Mouse (Mus musculus): ENCODE measurements around the gene Dhrs13. TPM values are rescaled to one million over a fixed set of nuclear protein-coding genes. Genes with fewer than 3 reads are reported as not detected.

The Dhrs13 gene
- polyA plus RNA-seq (2015; fragmentation: Nextera tagmentation; extraction: Ambion mirVana): 10.8 and 11.3 TPM in 2 replicates

- peak within 1 kb of the TSS; percentile 83 for H3K27ac ChIP-seq (ENCODE audit: low read length)
- H3K9ac ChIP-seq (ENCODE audit: low read depth, low read length): peak within 1 kb of the TSS; percentile 84
- peak; percentile 95 for ATAC-seq (ENCODE audit: low read depth)
- H3K36me3 ChIP-seq (ENCODE audit: control insufficient read depth, insufficient read depth): peaks cover 34% of the 10 kb centered on the region
- peak within 1 kb of the TSS; percentile 99 for H3K4me2 ChIP-seq (ENCODE audit: low read depth, low read length)
- peaks cover 28% of the 10 kb centered on the region for H3K4me1 ChIP-seq (ENCODE audit: control insufficient read depth, low read depth, low read length)
- peak within 1 kb of the TSS; percentile 78 for H3K4me3 ChIP-seq (ENCODE audit: low read depth, low read length)
- under 1% methylated on average over 96 of the region's 96 CpGs for WGBS (ENCODE audit: insufficient replicate concordance)
- no peaks in the 10 kb centered on the region for H3K9me3 ChIP-seq (replicated peaks; ENCODE audit: control insufficient read depth, low read length)
- H3K27me3 ChIP-seq (ENCODE audit: control insufficient read depth, insufficient read depth, low read depth, low read length): no peaks in the 10 kb centered on the region
Measured at GRCm38 (mm10) chr11:78031947-78032808, at the start of gene Dhrs13. TSS of gene Dhrs13 (plus strand) at chr11:78032280.

GRCm38 (mm10) chr11:77982441-77982905 is 49.6 kb upstream of the Dhrs13 start, which contains the start of gene Phf12:
TSS of gene Phf12 (plus strand) at chr11:77982754.
- peak; percentile 88 for ATAC-seq (ENCODE audit: low read depth)
- peak within 1 kb of the TSS; percentile 90 for H3K4me2 ChIP-seq (ENCODE audit: low read depth, low read length)
- peaks cover 4% of the 10 kb centered on the region; the same call in 1 of the 2 replicates for H3K36me3 ChIP-seq (ENCODE audit: control insufficient read depth, insufficient read depth)

GRCm38 (mm10) chr11:77983191-77983936 is 48.7 kb upstream of the Dhrs13 start:
- no peak for ATAC-seq (ENCODE audit: low read depth)
- under 1% methylated on average over 32 of the region's 32 CpGs for WGBS (ENCODE audit: insufficient replicate concordance)
- peaks cover 5% of the 10 kb centered on the region for H3K36me3 ChIP-seq (ENCODE audit: control insufficient read depth, insufficient read depth)
- peak overlapping the region; percentile 84 for H3K4me2 ChIP-seq (ENCODE audit: low read depth, low read length)
- H3K27ac ChIP-seq (ENCODE audit: low read length): peak overlapping the region; percentile 87
- H3K9me3 ChIP-seq (replicated peaks; ENCODE audit: control insufficient read depth, low read length): no peaks in the 10 kb centered on the region
- H3K4me1 ChIP-seq (ENCODE audit: control insufficient read depth, low read depth, low read length): peaks cover 21% of the 10 kb centered on the region
- 0 out of 2 replicates have a peak, but pooled peaks cover 2% of the 10 kb centered on the region for H3K27me3 ChIP-seq (ENCODE audit: control insufficient read depth, insufficient read depth, low read depth, low read length)
- peak overlapping the region; percentile 99 for H3K4me3 ChIP-seq (ENCODE audit: low read depth, low read length)
- H3K9ac ChIP-seq (ENCODE audit: low read depth, low read length): peak overlapping the region; percentile 99

More at GRCm38 (mm10) chr11:77982441-77982905, 49.6 kb upstream of the Dhrs13 start, which contains the start of gene Phf12:
- peak within 1 kb of the TSS; percentile 99 for H3K4me3 ChIP-seq (ENCODE audit: low read depth, low read length)
- peaks cover 6% of the 10 kb centered on the region; the same call in 1 of the 2 replicates for H3K27me3 ChIP-seq (ENCODE audit: control insufficient read depth, insufficient read depth, low read depth, low read length)
- peak within 1 kb of the TSS; percentile 99 for H3K9ac ChIP-seq (ENCODE audit: low read depth, low read length)
- WGBS (ENCODE audit: insufficient replicate concordance): 0% methylated on average over 53 of the region's 62 CpGs
- no peaks in the 10 kb centered on the region for H3K9me3 ChIP-seq (replicated peaks; ENCODE audit: control insufficient read depth, low read length)
- peaks cover 21% of the 10 kb centered on the region for H3K4me1 ChIP-seq (ENCODE audit: control insufficient read depth, low read depth, low read length)
- H3K27ac ChIP-seq (ENCODE audit: low read length): peak within 1 kb of the TSS; percentile 97

GRCm38 (mm10) chr11:77983937-77984835 is 47.9 kb upstream of the Dhrs13 start:
- Histone ChIP-seq H3K36me3 (ENCODE audit: control insufficient read depth, insufficient read depth) (peaks cover 9% of the 10 kb centered on the region), H3K27ac (ENCODE audit: low read length) (peak overlapping the region; percentile 87), H3K9me3 (replicated peaks; ENCODE audit: control insufficient read depth, low read length) (no peaks in the 10 kb centered on the region), H3K27me3 (ENCODE audit: control insufficient read depth, insufficient read depth, low read depth, low read length) (no peaks in the 10 kb centered on the region), H3K4me1 (ENCODE audit: control insufficient read depth, low read depth, low read length) (peaks cover 21% of the 10 kb centered on the region), H3K4me2 (ENCODE audit: low read depth, low read length) (peak overlapping the region; percentile 84), H3K4me3 (ENCODE audit: low read depth, low read length) (peak overlapping the region; percentile 99), H3K9ac (ENCODE audit: low read depth, low read length) (peak overlapping the region; percentile 99)
- ATAC-seq (ENCODE audit: low read depth): no peak; the same call in 1 of the 2 replicates
- WGBS (ENCODE audit: insufficient replicate concordance): under 1% methylated on average over 63 of the region's 63 CpGs

- WGBS (ENCODE audit: insufficient replicate concordance): under 1% methylated on average over 13 of the region's 13 CpGs
- Histone ChIP-seq H3K4me2 (ENCODE audit: low read depth, low read length) (peak overlapping the region; percentile 84), H3K27ac (ENCODE audit: low read length) (peak overlapping the region; percentile 87), H3K4me1 (ENCODE audit: control insufficient read depth, low read depth, low read length) (peaks cover 21% of the 10 kb centered on the region), H3K36me3 (ENCODE audit: control insufficient read depth, insufficient read depth) (peaks cover 9% of the 10 kb centered on the region), H3K27me3 (ENCODE audit: control insufficient read depth, insufficient read depth, low read depth, low read length) (no peaks in the 10 kb centered on the region), H3K9ac (ENCODE audit: low read depth, low read length) (peak overlapping the region; percentile 99), H3K9me3 (replicated peaks; ENCODE audit: control insufficient read depth, low read length) (no peaks in the 10 kb centered on the region), H3K4me3 (ENCODE audit: low read depth, low read length) (peak overlapping the region; percentile 99)
- no peak for ATAC-seq (ENCODE audit: low read depth)
Measured at GRCm38 (mm10) chr11:77984836-77985231, 47.2 kb upstream of the Dhrs13 start.

- Histone ChIP-seq H3K27ac (ENCODE audit: low read length) (no peak overlapping the region), H3K9ac (ENCODE audit: low read depth, low read length) (peak overlapping the region; percentile 99), H3K4me1 (ENCODE audit: control insufficient read depth, low read depth, low read length) (peaks cover 19% of the 10 kb centered on the region), H3K27me3 (ENCODE audit: control insufficient read depth, insufficient read depth, low read depth, low read length) (no peaks in the 10 kb centered on the region), H3K4me2 (ENCODE audit: low read depth, low read length) (peak overlapping the region; percentile 84), H3K4me3 (ENCODE audit: low read depth, low read length) (peak overlapping the region; percentile 99), H3K36me3 (ENCODE audit: control insufficient read depth, insufficient read depth) (peaks cover 9% of the 10 kb centered on the region), H3K9me3 (replicated peaks; ENCODE audit: control insufficient read depth, low read length) (no peaks in the 10 kb centered on the region)
- ATAC-seq (ENCODE audit: low read depth): no peak
- WGBS (ENCODE audit: insufficient replicate concordance): 74% methylated on average over 3 of the region's 3 CpGs
Measured at GRCm38 (mm10) chr11:77985541-77986065, 46.5 kb upstream of the Dhrs13 start.

GRCm38 (mm10) chr11:77989071-77989690 is 42.9 kb upstream of the Dhrs13 start:
- H3K4me1 ChIP-seq (ENCODE audit: control insufficient read depth, low read depth, low read length): peaks cover 11% of the 10 kb centered on the region
- H3K9ac ChIP-seq (ENCODE audit: low read depth, low read length): no peak overlapping the region
- no peaks in the 10 kb centered on the region for H3K27me3 ChIP-seq (ENCODE audit: control insufficient read depth, insufficient read depth, low read depth, low read length)
- H3K27ac ChIP-seq (ENCODE audit: low read length): no peak overlapping the region
- peaks cover 12% of the 10 kb centered on the region for H3K36me3 ChIP-seq (ENCODE audit: control insufficient read depth, insufficient read depth)
- H3K9me3 ChIP-seq (replicated peaks; ENCODE audit: control insufficient read depth, low read length): no peaks in the 10 kb centered on the region
- no peak for ATAC-seq (ENCODE audit: low read depth)
- no peak overlapping the region for H3K4me3 ChIP-seq (ENCODE audit: low read depth, low read length)
- whole genome bisulfite sequencing (ENCODE audit: insufficient replicate concordance): 83% methylated on average over 13 of the region's 13 CpGs
- no peak overlapping the region for H3K4me2 ChIP-seq (ENCODE audit: low read depth, low read length)

All from liver, embryonic 16.5 days (tissue).